Mouse (Mus musculus) embryonic fibroblast, embryonic 13.5 days (primary cell): ENCODE results near the gene Dmbx1. TPM values are rescaled to one million over a fixed set of nuclear protein-coding genes. Genes with fewer than 3 reads are reported as not detected.

Experiments
- H3K27ac ChIP-seq: 2 replicates; pipeline ENCODE4 v1.5.1; 2012; ENCODE audit warnings: low read length, control low read depth, inconsistent platforms; ENCODE audit not compliant: insufficient read depth
- H3K4me1 ChIP-seq: 2 replicates; pipeline ENCODE4 v1.6.1; 2011; ENCODE audit warnings: low read length; ENCODE audit not compliant: control insufficient read depth, insufficient read depth
- H3K4me3 ChIP-seq: 2 replicates; pipeline ENCODE4 v1.5.1; 2011; ENCODE audit warnings: mild to moderate bottlenecking, control low read depth, low read length; ENCODE audit not compliant: insufficient read depth
- CTCF ChIP-seq: IDR thresholded peaks from 2 replicates; pipeline ENCODE4 v1.5.1; 2011; ENCODE audit warnings: mild to moderate bottlenecking, control low read depth, low read length, moderate library complexity, borderline replicate concordance; ENCODE audit not compliant: insufficient read depth
- POLR2A ChIP-seq: IDR thresholded peaks from 2 replicates; pipeline ENCODE4 v1.6.1; 2011; ENCODE audit warnings: low read depth, mild to moderate bottlenecking, control low read depth, low read length, moderate library complexity
- polyA plus RNA-seq: library from polyadenylated mRNA; stranded (reverse); fragments of >200 nt; gene quantifications from 2 replicates; pipeline ENCODE4 v1.2.4, GENCODE M21; 2011; ENCODE audit warnings: low read depth; ENCODE audit not compliant: missing spikeins, insufficient read length

Dmbx1 gene
- polyA plus RNA-seq, 1 experiment = not detected

GRCm38 (mm10) chr4:115941242-115941820 lies 1.6 kb upstream of the Dmbx1 start:
- H3K4me1 ChIP-seq = no peaks in the 10 kb centered on the region
- no peak overlapping the region for H3K27ac ChIP-seq
- H3K4me3 ChIP-seq = no peak overlapping the region
- TF ChIP-seq POLR2A (no peak), CTCF (no peak)

GRCm38 (mm10) chr4:115940681-115941080 lies 955 bp upstream of the Dmbx1 start:
- Histone ChIP-seq H3K27ac (no peak overlapping the region), H3K4me1 (no peaks in the 10 kb centered on the region), H3K4me3 (no peak overlapping the region)
- TF ChIP-seq POLR2A = no peak
- TF ChIP-seq CTCF = no peak

- H3K4me1 ChIP-seq = no peaks in the 10 kb centered on the region
- H3K4me3 ChIP-seq = no peak overlapping the region
- H3K27ac ChIP-seq = no peak overlapping the region
- TF ChIP-seq POLR2A (no peak), CTCF (no peak)
Observed at GRCm38 (mm10) chr4:115938276-115939160, 1.2 kb downstream of the Dmbx1 start.

- Histone ChIP-seq H3K4me3 (no peak overlapping the region), H3K4me1 (no peaks in the 10 kb centered on the region), H3K27ac (no peak overlapping the region)
- TF ChIP-seq POLR2A (no peak), CTCF (no peak)
Observed at GRCm38 (mm10) chr4:115937061-115937976, 2.4 kb downstream of the Dmbx1 start.

- Histone ChIP-seq H3K4me3 (no peak overlapping the region), H3K27ac (no peak overlapping the region), H3K4me1 (no peaks in the 10 kb centered on the region)
- TF ChIP-seq POLR2A = no peak
- no peak for TF ChIP-seq CTCF
Observed at GRCm38 (mm10) chr4:115936646-115937045, 3.1 kb downstream of the Dmbx1 start.

GRCm38 (mm10) chr4:115935835-115936581 lies 3.7 kb downstream of the Dmbx1 start:
- no peak overlapping the region for H3K4me3 ChIP-seq
- H3K4me1 ChIP-seq = no peaks in the 10 kb centered on the region
- no peak for TF ChIP-seq CTCF
- TF ChIP-seq POLR2A = no peak
- H3K27ac ChIP-seq = no peak overlapping the region

GRCm38 (mm10) chr4:115931556-115932088 lies 8.1 kb downstream of the Dmbx1 start:
- Histone ChIP-seq H3K4me1 (no peaks in the 10 kb centered on the region), H3K27ac (no peak overlapping the region), H3K4me3 (no peak overlapping the region)
- TF ChIP-seq CTCF = no peak
- TF ChIP-seq POLR2A = no peak

- Histone ChIP-seq H3K27ac (no peak overlapping the region), H3K4me3 (no peak overlapping the region), H3K4me1 (peaks cover 5% of the 10 kb centered on the region; the same call in 1 of the 2 replicates)
- no peak for TF ChIP-seq POLR2A
- TF ChIP-seq CTCF = no peak
Observed at GRCm38 (mm10) chr4:115927637-115928036, 12.1 kb downstream of the Dmbx1 start.

- no peak overlapping the region for H3K27ac ChIP-seq
- peaks cover 5% of the 10 kb centered on the region; the same call in 1 of the 2 replicates for H3K4me1 ChIP-seq
- TF ChIP-seq CTCF = no peak
- TF ChIP-seq POLR2A = no peak
- H3K4me3 ChIP-seq = no peak overlapping the region
Observed at GRCm38 (mm10) chr4:115923262-115923880, 16.4 kb downstream of the Dmbx1 start.
